Mouse (Mus musculus): Measurements from ENCODE around the gene 4931417E11Rik. TPM values are rescaled to one million over a fixed set of nuclear protein-coding genes. Genes with fewer than 3 reads are reported as not detected.

4931417E11Rik gene
- not detected in 2 replicates for polyA plus RNA-seq (2015; fragmentation: Nextera tagmentation; extraction: Ambion mirVana)

DNA sequence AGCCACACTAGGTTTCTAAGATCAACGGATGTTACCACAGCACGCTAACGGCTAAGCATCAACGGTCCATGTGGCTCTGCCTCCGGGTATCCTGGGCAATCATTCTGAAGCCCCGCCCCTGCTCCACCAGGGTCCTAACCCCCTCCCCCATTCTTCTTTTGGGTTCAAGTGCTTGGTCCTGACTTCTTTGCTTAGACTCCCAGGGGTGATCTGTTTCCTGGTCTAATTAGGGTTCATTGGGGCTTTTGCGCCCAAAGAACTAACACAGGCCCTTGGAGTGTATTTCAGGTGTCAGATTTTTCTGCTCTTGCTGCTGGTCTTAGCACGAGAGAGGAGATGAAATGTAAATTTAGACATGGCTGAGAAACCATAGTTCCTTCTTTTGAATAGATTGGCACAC is at the start of gene 4931417E11Rik:
Gene 4931417E11Rik, minus strand, starts transcription at position 101 of the 400 bp plus-strand sequence.
- 0 out of 2 replicates have a peak, but pooled peaks have one; percentile 17 for ATAC-seq

DNA sequence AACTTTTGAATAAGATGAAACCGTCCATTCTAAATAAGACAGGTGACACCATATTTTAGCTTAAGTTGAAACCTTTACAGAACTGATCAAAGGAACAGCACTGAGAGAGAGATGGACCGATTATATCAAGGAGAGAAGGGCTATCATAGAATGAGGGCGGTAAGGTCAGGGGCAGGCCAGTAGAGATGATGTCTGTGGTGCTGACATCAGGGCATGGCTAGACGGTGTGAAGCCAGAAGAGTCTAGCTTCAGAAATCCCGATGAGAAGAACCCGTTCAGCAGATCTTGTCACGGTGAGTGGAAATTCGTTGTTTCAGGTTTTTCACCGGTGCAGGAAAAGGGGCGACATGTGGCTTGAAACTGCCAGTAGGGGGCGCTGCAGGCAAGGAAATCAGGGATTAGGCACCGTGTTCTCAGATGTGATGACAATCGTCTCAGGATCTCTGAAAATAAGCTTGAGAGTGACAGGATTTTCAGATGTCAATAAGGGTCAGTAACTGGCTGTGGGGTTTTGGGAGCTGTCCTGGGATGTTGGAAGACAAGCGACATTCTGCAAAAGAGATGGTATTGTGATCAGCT is 48.4 kb upstream of the 4931417E11Rik start:
- Histone ChIP-seq H3K9ac (ENCODE audit: low read depth, low read length) (no peak overlapping the region), H3K9me3 (replicated peaks; ENCODE audit: control insufficient read depth, low read length, poor library complexity, severe bottlenecking) (no peaks in the 10 kb centered on the region), H3K27ac (ENCODE audit: low read length) (no peak overlapping the region), H3K4me2 (ENCODE audit: low read length) (no peak overlapping the region; the same call in 1 of the 2 replicates), H3K4me1 (ENCODE audit: control insufficient read depth, insufficient read depth, low read length) (no peaks in the 10 kb centered on the region), H3K36me3 (ENCODE audit: control insufficient read depth, insufficient read depth, low read length) (no peaks in the 10 kb centered on the region), H3K4me3 (ENCODE audit: low read depth, low read length) (no peak overlapping the region), H3K27me3 (ENCODE audit: control insufficient read depth, insufficient read depth, low read depth, low read length) (no peaks in the 10 kb centered on the region)
- ATAC-seq, result peak; percentile 75; the same call in 1 of the 2 replicates
- WGBS, result 21% methylated on average over 14 of the region's 14 CpGs

More for the DNA sequence above, at the start of gene 4931417E11Rik:
- Histone ChIP-seq H3K4me2 (ENCODE audit: low read length) (no peak within 1 kb of the TSS), H3K36me3 (ENCODE audit: control insufficient read depth, insufficient read depth, low read length) (no peaks in the 10 kb centered on the region), H3K9me3 (replicated peaks; ENCODE audit: control insufficient read depth, low read length, poor library complexity, severe bottlenecking) (no peaks in the 10 kb centered on the region), H3K4me1 (ENCODE audit: control insufficient read depth, insufficient read depth, low read length) (no peaks in the 10 kb centered on the region), H3K4me3 (ENCODE audit: low read depth, low read length) (no peak within 1 kb of the TSS), H3K27me3 (ENCODE audit: control insufficient read depth, insufficient read depth, low read depth, low read length) (no peaks in the 10 kb centered on the region), H3K9ac (ENCODE audit: low read depth, low read length) (no peak within 1 kb of the TSS), H3K27ac (ENCODE audit: low read length) (no peak within 1 kb of the TSS)
- 68% methylated on average over 8 of the region's 8 CpGs for WGBS

DNA sequence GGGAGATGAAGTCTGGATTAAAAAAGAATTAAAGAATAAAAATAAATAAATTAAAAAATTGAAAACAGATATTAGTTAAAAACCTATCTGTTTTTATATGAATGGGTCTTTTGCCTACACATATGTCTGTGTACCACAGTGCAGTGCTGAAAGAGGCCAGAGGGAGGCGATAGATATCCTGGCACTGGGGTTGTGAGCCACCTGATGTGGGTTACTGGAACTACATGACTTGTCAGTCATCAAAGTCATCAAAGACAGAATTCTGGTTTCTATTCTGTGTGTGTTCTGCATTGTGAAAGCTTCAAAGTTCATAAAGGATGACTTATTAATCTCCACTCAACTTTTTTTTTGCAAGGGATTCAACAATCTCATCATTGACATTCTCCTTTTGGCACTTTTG is 43.4 kb upstream of the 4931417E11Rik start:
- Histone ChIP-seq H3K27me3 (ENCODE audit: control insufficient read depth, insufficient read depth, low read depth, low read length) (no peaks in the 10 kb centered on the region), H3K4me1 (ENCODE audit: control insufficient read depth, insufficient read depth, low read length) (no peaks in the 10 kb centered on the region), H3K4me3 (ENCODE audit: low read depth, low read length) (no peak overlapping the region), H3K36me3 (ENCODE audit: control insufficient read depth, insufficient read depth, low read length) (no peaks in the 10 kb centered on the region), H3K4me2 (ENCODE audit: low read length) (no peak overlapping the region), H3K9ac (ENCODE audit: low read depth, low read length) (no peak overlapping the region), H3K9me3 (replicated peaks; ENCODE audit: control insufficient read depth, low read length, poor library complexity, severe bottlenecking) (no peaks in the 10 kb centered on the region), H3K27ac (ENCODE audit: low read length) (no peak overlapping the region)
- 38% methylated on average over 1 of the region's 1 CpGs for WGBS
- no peak for ATAC-seq

DNA sequence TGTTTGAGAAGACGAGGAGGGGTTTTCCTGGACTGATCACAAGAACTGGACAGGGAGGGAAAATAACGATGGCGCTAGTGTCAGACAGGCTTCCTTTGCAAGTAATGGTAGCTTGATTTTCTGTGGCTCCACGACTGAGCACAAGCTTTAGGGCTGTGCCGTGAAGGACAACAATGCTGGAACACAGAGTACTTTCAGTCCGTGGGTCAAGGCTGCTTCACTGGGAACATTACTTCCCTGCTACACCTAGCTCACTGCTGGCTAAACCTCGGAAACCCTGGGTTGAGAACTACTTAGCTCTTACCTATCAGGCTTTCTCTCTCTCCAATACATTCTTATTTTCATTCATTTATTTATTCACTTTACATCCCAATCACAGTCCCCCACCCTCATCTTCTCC is 30.2 kb upstream of the 4931417E11Rik start:
- Histone ChIP-seq H3K4me2 (ENCODE audit: low read length) (no peak overlapping the region), H3K4me1 (ENCODE audit: control insufficient read depth, insufficient read depth, low read length) (no peaks in the 10 kb centered on the region), H3K27ac (ENCODE audit: low read length) (no peak overlapping the region), H3K27me3 (ENCODE audit: control insufficient read depth, insufficient read depth, low read depth, low read length) (no peaks in the 10 kb centered on the region), H3K9me3 (replicated peaks; ENCODE audit: control insufficient read depth, low read length, poor library complexity, severe bottlenecking) (no peaks in the 10 kb centered on the region), H3K36me3 (ENCODE audit: control insufficient read depth, insufficient read depth, low read length) (no peaks in the 10 kb centered on the region), H3K9ac (ENCODE audit: low read depth, low read length) (no peak overlapping the region), H3K4me3 (ENCODE audit: low read depth, low read length) (no peak overlapping the region)
- WGBS, result 86% methylated on average over 7 of the region's 7 CpGs
- ATAC-seq, result no peak

DNA sequence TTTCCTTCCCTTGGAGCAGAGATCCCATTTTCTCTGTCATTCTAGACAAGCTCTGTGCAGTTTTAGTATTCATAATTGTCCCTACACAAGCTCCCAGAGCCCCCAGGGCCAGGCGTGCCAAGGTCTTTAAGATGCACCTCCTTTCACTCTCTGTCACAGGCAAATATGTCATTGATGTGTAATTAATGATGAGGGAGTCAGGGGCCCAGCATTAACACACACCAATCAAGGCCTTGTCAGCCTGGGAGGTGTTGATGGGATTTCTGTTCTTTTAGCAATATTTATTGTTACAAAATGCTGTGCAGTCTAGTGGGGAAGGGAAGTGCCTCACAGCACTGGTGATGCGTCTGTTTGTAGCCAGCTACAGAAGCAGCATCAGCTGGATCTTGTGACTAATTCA is 27.9 kb upstream of the 4931417E11Rik start:
- no peak overlapping the region for H3K4me3 ChIP-seq (ENCODE audit: low read depth, low read length)
- H3K4me2 ChIP-seq (ENCODE audit: low read length), result no peak overlapping the region
- H3K9me3 ChIP-seq (replicated peaks; ENCODE audit: control insufficient read depth, low read length, poor library complexity, severe bottlenecking), result no peaks in the 10 kb centered on the region
- H3K36me3 ChIP-seq (ENCODE audit: control insufficient read depth, insufficient read depth, low read length), result no peaks in the 10 kb centered on the region
- no peak overlapping the region for H3K9ac ChIP-seq (ENCODE audit: low read depth, low read length)
- ATAC-seq, result peak; percentile 54
- no peak overlapping the region for H3K27ac ChIP-seq (ENCODE audit: low read length)
- no peaks in the 10 kb centered on the region for H3K27me3 ChIP-seq (ENCODE audit: control insufficient read depth, insufficient read depth, low read depth, low read length)
- no peaks in the 10 kb centered on the region for H3K4me1 ChIP-seq (ENCODE audit: control insufficient read depth, insufficient read depth, low read length)
- WGBS, result 45% methylated on average over 2 of the region's 2 CpGs

DNA sequence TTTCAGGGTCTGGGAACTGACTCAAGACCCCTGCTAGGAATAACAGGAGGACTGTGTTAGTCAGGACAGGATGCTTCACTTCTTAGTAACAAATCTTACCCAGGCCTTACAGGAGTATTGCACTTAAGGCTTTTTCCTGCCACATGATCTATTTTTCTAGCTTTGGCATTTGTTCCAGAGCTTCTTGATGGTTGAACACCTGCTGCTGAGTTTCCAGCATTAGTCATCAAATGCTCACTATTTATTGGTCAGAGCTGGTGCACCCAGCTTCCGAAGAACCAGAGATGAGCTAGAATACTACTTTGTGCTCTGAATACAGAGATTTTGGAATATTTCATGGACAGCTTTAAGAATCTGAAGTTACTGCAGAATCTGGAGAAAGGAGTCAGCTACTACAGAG is 21.1 kb upstream of the 4931417E11Rik start:
- no peak for ATAC-seq
- Histone ChIP-seq H3K36me3 (ENCODE audit: control insufficient read depth, insufficient read depth, low read length) (no peaks in the 10 kb centered on the region), H3K4me3 (ENCODE audit: low read depth, low read length) (no peak overlapping the region), H3K9ac (ENCODE audit: low read depth, low read length) (no peak overlapping the region), H3K27me3 (ENCODE audit: control insufficient read depth, insufficient read depth, low read depth, low read length) (no peaks in the 10 kb centered on the region), H3K4me2 (ENCODE audit: low read length) (no peak overlapping the region), H3K4me1 (ENCODE audit: control insufficient read depth, insufficient read depth, low read length) (no peaks in the 10 kb centered on the region), H3K27ac (ENCODE audit: low read length) (no peak overlapping the region), H3K9me3 (replicated peaks; ENCODE audit: control insufficient read depth, low read length, poor library complexity, severe bottlenecking) (no peaks in the 10 kb centered on the region)
- 95% methylated on average over 1 of the region's 1 CpGs for WGBS

DNA sequence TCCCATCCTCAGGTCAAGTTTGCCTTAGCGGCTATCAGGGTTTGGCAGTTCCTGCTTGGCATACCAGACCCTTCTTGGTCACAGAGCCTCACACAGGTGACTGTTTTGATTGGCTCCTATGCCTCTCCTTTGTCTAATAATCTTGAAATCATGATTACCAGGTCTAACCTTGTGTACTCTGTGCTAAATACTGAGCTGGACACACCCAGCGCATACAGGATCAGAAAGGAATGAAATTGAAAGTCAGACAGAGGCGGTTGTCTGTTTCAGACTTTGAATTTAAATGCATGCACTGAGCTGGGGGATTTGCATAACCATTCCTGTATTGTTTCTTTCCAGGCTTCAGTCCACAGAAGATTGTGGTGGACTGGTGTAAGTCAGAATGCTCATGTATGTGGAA is 16.1 kb upstream of the 4931417E11Rik start:
- Histone ChIP-seq H3K9me3 (replicated peaks; ENCODE audit: control insufficient read depth, low read length, poor library complexity, severe bottlenecking) (no peaks in the 10 kb centered on the region), H3K27me3 (ENCODE audit: control insufficient read depth, insufficient read depth, low read depth, low read length) (no peaks in the 10 kb centered on the region), H3K9ac (ENCODE audit: low read depth, low read length) (no peak overlapping the region), H3K4me1 (ENCODE audit: control insufficient read depth, insufficient read depth, low read length) (no peaks in the 10 kb centered on the region), H3K4me3 (ENCODE audit: low read depth, low read length) (no peak overlapping the region), H3K36me3 (ENCODE audit: control insufficient read depth, insufficient read depth, low read length) (no peaks in the 10 kb centered on the region), H3K4me2 (ENCODE audit: low read length) (no peak overlapping the region), H3K27ac (ENCODE audit: low read length) (no peak overlapping the region)
- WGBS, result 70% methylated on average over 3 of the region's 3 CpGs
- no peak for ATAC-seq

DNA sequence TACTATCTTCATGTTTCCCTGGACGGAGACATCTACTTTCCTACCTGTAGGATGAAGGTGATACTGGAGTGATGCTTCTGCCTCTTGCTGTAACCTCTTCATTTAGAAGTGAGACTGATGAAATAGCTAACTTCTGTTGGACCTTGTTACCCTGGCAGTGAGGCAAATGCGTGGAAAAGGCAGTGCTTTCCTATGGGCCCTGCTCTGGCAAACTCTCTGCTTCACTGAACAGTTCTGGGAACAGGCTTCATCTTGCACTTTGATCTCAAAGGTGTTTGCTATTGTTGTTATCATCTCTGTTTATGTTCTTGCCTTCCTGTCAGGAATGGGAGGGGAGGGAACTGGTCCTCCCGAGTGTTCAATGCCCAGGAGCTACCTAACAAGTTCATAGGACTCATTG is 3.4 kb downstream of the 4931417E11Rik start:
- Histone ChIP-seq H3K36me3 (ENCODE audit: control insufficient read depth, insufficient read depth, low read length) (no peaks in the 10 kb centered on the region), H3K4me1 (ENCODE audit: control insufficient read depth, insufficient read depth, low read length) (no peaks in the 10 kb centered on the region), H3K4me3 (ENCODE audit: low read depth, low read length) (no peak overlapping the region), H3K9me3 (replicated peaks; ENCODE audit: control insufficient read depth, low read length, poor library complexity, severe bottlenecking) (no peaks in the 10 kb centered on the region), H3K27me3 (ENCODE audit: control insufficient read depth, insufficient read depth, low read depth, low read length) (no peaks in the 10 kb centered on the region), H3K27ac (ENCODE audit: low read length) (no peak overlapping the region), H3K9ac (ENCODE audit: low read depth, low read length) (no peak overlapping the region), H3K4me2 (ENCODE audit: low read length) (no peak overlapping the region)
- no peak for ATAC-seq
- WGBS, result 87% methylated on average over 3 of the region's 3 CpGs

DNA sequence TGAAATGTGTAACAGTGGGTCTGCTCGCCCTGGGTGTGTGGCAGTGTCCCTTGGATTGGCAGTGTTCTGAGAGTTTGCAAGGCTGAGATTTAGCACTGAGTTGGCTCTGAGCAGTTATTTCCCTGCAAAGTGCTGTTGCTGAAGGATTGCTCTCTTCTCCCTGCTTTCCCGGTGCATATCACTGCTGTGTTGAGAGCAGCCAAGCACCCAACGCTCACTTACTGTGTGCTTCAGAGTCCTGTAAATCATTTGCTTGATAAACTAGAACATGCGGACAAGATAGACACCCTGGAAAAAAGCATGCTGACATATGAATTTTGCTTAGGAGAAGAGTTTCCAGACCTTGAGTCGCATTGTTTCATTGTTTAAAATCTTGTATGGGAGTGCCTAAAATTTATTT is 6.9 kb downstream of the 4931417E11Rik start:
- no peak overlapping the region for H3K27ac ChIP-seq (ENCODE audit: low read length)
- no peaks in the 10 kb centered on the region for H3K4me1 ChIP-seq (ENCODE audit: control insufficient read depth, insufficient read depth, low read length)
- no peak for ATAC-seq
- H3K9ac ChIP-seq (ENCODE audit: low read depth, low read length), result no peak overlapping the region
- no peaks in the 10 kb centered on the region for H3K27me3 ChIP-seq (ENCODE audit: control insufficient read depth, insufficient read depth, low read depth, low read length)
- WGBS, result 81% methylated on average over 5 of the region's 5 CpGs
- no peaks in the 10 kb centered on the region for H3K9me3 ChIP-seq (replicated peaks; ENCODE audit: control insufficient read depth, low read length, poor library complexity, severe bottlenecking)
- H3K4me3 ChIP-seq (ENCODE audit: low read depth, low read length), result no peak overlapping the region
- H3K36me3 ChIP-seq (ENCODE audit: control insufficient read depth, insufficient read depth, low read length), result no peaks in the 10 kb centered on the region
- H3K4me2 ChIP-seq (ENCODE audit: low read length), result no peak overlapping the region

All from midbrain, embryonic 16.5 days (tissue).